Mouse (Mus musculus): ENCODE measurements around the gene Cep131.

Gene Cep131

GRCm38 (mm10) chr11:120026941-120027340, 59.7 kb downstream of the Cep131 start:
- CTCF ChIA-PET, result interaction anchor here (1.2 kb wide), 1 partner anchor 21 kb away, joined by 3 read pairs; no protein-coding TSS in a partner anchor

GRCm38 (mm10) chr11:120022841-120023240, 63.8 kb downstream of the Cep131 start:
- CTCF ChIA-PET, result no interaction called here

GRCm38 (mm10) chr11:120022216-120022615, 64.4 kb downstream of the Cep131 start:
- CTCF ChIA-PET, result no interaction called here

- CTCF ChIA-PET, result no interaction called here
Measured at GRCm38 (mm10) chr11:120021367-120021766, 65.3 kb downstream of the Cep131 start.

- CTCF ChIA-PET, result no interaction called here
Measured at GRCm38 (mm10) chr11:120019542-120020440, 66.8 kb downstream of the Cep131 start.

- CTCF ChIA-PET, result interaction anchor here (0.6 kb wide), 1 partner anchor 157 kb away, joined by 3 read pairs; no protein-coding TSS in a partner anchor
Measured at GRCm38 (mm10) chr11:120017011-120017410, 69.6 kb downstream of the Cep131 start.

GRCm38 (mm10) chr11:120014758-120015157, 71.9 kb downstream of the Cep131 start:
- CTCF ChIA-PET, result no interaction called here

Measured in spleen, embryonic (tissue).